Mouse (Mus musculus) embryonic facial prominence, embryonic 10.5 days (tissue): ENCODE results near the gene Notch1. TPM values are rescaled to one million over a fixed set of nuclear protein-coding genes. Genes with fewer than 3 reads are reported as not detected.

Experiments
- DNase-seq: peaks from one replicate; pipeline ENCODE4 v3.0.0-alpha.2; 2017; ENCODE audit warnings: low spot score
- H3K27ac ChIP-seq: fragments of 300-500 bp; sonication (generic); replicated peaks from 2 replicates; pipeline ENCODE4 v1.5.1; 2016; ENCODE audit warnings: mild to moderate bottlenecking
- H3K27me3 ChIP-seq: fragments of 300-500 bp; sonication (generic); replicated peaks from 2 replicates; pipeline ENCODE4 v1.6.1; 2016; ENCODE audit warnings: low read depth, mild to moderate bottlenecking; ENCODE audit not compliant: poor library complexity, severe bottlenecking
- H3K36me3 ChIP-seq: fragments of 300-500 bp; sonication (generic); replicated peaks from 2 replicates; pipeline ENCODE4 v1.6.1; 2016; ENCODE audit warnings: mild to moderate bottlenecking, moderate library complexity
- H3K4me1 ChIP-seq: fragments of 300-500 bp; sonication (generic); 2 replicates; pipeline ENCODE4 v1.6.1; 2016
- H3K4me3 ChIP-seq: fragments of 300-500 bp; sonication (generic); 2 replicates; pipeline ENCODE4 v1.5.1; 2016; ENCODE audit warnings: mild to moderate bottlenecking, moderate library complexity
- H3K9me3 ChIP-seq: fragments of 300-500 bp; sonication (generic); 2 replicates; pipeline ENCODE4 v1.6.1; 2016; ENCODE audit warnings: mild to moderate bottlenecking
- WGBS: fragments of 180-500 bp; shearing (Covaris S2); methylation state at CpG from one replicate; pipeline ENCODE4 v1.1.7; 2016; 5-methylcytosine and 5-hydroxymethylcytosine counted together
- polyA plus RNA-seq: library from polyadenylated mRNA; unstranded; fragments of >200 nt; fragmentation: Nextera tagmentation; extraction: Ambion mirVana; gene quantifications from 2 replicates; pipeline ENCODE4 v1.2.1, GENCODE M21; 2016

Notch1 gene
- polyA plus RNA-seq, 1 experiment from 2014 or later: 17.1 TPM

DNA sequence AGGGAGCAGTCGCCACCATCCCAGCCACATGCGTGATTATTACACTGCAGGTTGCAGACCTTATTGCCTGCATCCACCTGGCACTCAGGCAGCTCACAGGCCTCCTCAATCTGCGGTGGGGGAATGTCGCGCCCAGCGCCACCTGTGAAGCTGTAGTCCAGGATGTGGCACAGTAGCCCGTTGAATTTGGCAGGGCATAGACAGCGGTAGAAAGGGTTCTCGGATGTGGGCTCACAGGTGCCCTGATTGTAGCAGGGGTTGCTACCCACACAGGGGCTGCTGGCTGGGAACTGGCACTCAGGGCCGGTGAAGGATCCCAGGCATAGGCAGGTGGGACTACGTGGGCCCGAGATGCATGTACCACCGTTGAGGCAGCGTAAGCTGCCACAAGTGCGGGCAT lies 48.1 kb downstream of the Notch1 start:
- WGBS: 93% methylated on average over 15 of the region's 15 CpGs
- Histone ChIP-seq H3K9me3 (no peaks in the 10 kb centered on the region), H3K36me3 (peaks cover 100% of the 10 kb centered on the region), H3K27ac (no peak overlapping the region), H3K4me1 (0 out of 2 replicates have a peak, but pooled peaks cover 2% of the 10 kb centered on the region), H3K4me3 (no peak overlapping the region), H3K27me3 (no peaks in the 10 kb centered on the region)
- DNase-seq: no peak

DNA sequence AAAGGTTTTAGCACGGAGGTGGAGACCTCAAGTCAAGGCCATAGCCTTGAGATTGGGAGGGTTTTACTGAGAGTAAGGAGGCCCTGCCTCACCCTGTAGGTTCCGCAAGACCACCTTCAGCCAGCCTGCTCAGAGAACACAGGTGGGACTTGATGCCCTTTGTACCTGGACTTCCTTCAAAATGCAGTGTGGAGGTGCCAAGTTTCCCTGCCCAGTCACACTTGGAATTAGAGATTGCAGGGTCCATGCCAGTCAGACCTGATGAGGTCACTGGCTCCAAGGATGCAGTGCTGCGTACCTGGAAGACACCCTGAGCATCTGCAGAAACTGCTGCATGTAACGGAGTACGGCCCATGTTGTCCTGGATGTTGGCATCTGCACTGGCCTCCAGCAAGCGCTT lies 53.1 kb downstream of the Notch1 start:
- H3K4me3 ChIP-seq: no peak overlapping the region
- H3K27me3 ChIP-seq: no peaks in the 10 kb centered on the region
- H3K27ac ChIP-seq: no peak overlapping the region
- DNase-seq: no peak
- WGBS: 93% methylated on average over 6 of the region's 6 CpGs
- H3K36me3 ChIP-seq: peaks cover 98% of the 10 kb centered on the region
- peaks cover 26% of the 10 kb centered on the region for H3K4me1 ChIP-seq
- H3K9me3 ChIP-seq: no peaks in the 10 kb centered on the region

DNA sequence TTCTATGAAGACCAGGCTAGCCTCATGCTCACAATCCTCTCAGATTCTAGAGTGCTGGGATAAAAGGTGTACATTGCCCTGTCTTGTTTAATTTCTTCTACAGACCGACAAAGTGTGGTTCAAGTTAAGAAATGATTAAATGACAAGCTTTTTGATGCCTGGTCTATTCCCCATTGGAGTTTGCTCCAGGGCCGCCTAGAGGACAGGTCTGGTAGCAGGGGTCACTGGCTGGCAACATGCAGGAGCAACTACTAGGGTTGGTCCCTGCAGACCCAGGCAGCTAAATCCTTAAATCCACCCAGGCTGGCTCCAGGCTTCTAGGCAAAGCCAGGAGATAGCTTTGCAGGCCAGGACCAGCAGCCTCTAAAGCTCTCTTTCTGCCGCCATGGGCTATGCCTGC lies 53.5 kb downstream of the Notch1 start:
- 83% methylated on average over 3 of the region's 3 CpGs for WGBS
- H3K4me1 ChIP-seq: peaks cover 30% of the 10 kb centered on the region
- no peak for DNase-seq
- H3K36me3 ChIP-seq: peaks cover 98% of the 10 kb centered on the region
- H3K27me3 ChIP-seq: no peaks in the 10 kb centered on the region
- H3K4me3 ChIP-seq: no peak overlapping the region
- H3K9me3 ChIP-seq: no peaks in the 10 kb centered on the region
- no peak overlapping the region for H3K27ac ChIP-seq

DNA sequence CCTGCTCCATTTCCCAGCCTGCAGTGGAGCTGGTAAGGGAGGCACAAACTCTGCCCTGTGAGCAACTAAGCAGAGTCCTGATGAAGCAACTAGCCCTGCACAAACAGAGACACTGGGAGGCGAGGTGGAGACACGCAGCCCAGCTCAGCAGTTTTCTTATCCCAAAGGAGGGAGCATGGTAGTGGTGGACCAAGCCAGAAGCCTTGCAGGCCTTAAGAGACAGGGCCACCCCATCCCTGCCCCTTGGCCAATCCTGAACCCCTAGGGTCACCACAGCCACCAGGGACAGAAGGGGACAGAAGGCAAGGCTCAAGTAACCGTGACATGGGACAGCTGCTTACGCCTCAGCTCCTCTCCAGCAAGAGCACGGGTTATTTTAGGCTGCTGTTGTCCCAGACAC lies 54.8 kb downstream of the Notch1 start:
- DNase-seq: no peak
- Histone ChIP-seq H3K9me3 (no peaks in the 10 kb centered on the region), H3K36me3 (peaks cover 86% of the 10 kb centered on the region), H3K4me3 (no peak overlapping the region), H3K27ac (no peak overlapping the region), H3K27me3 (no peaks in the 10 kb centered on the region), H3K4me1 (peaks cover 32% of the 10 kb centered on the region)
- WGBS: 91% methylated on average over 5 of the region's 5 CpGs

- Histone ChIP-seq H3K36me3 (peaks cover 78% of the 10 kb centered on the region), H3K4me1 (peaks cover 32% of the 10 kb centered on the region), H3K27me3 (no peaks in the 10 kb centered on the region), H3K4me3 (no peak overlapping the region), H3K9me3 (no peaks in the 10 kb centered on the region), H3K27ac (no peak overlapping the region)
- 92% methylated on average over 13 of the region's 13 CpGs for WGBS
- no peak for DNase-seq
Measured at GRCm38 (mm10) chr2:26460837-26461236, 55.6 kb downstream of the Notch1 start.

DNA sequence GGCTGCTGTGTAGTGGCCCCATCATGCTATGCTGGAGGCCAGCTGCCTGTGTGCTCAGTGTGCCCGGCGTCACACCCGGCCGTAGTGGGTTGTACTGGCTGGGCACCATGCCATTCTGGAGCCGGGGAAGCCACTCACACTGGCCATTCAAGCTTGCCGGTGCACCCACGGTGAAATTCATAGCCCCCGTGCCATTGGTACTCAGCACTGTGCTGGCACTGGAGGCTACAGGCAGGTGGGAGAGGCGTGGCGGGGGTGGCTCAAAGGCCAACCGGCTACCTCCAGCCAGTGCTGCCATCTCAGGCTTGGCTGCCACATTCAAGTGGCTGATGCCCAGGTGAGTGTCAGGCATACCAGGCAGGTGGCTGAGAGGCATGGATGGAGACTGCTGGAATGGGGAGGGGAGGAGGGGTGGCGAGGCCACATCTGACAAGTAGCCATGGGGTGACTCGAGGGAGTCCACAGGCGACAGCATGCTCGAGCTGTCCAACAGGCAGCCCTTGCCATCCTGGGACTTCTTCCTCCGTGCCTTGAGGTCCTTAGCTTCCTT lies 56.3 kb downstream of the Notch1 start:
- no peaks in the 10 kb centered on the region for H3K27me3 ChIP-seq
- peaks cover 71% of the 10 kb centered on the region for H3K36me3 ChIP-seq
- H3K27ac ChIP-seq: peak overlapping the region; percentile 41
- H3K9me3 ChIP-seq: no peaks in the 10 kb centered on the region
- no peak for DNase-seq
- 92% methylated on average over 16 of the region's 16 CpGs for WGBS
- H3K4me1 ChIP-seq: peaks cover 30% of the 10 kb centered on the region
- no peak overlapping the region for H3K4me3 ChIP-seq

GRCm38 (mm10) chr2:26459478-26459877 lies 57.0 kb downstream of the Notch1 start:
- peak; percentile 64 for DNase-seq
- Histone ChIP-seq H3K9me3 (no peaks in the 10 kb centered on the region), H3K4me1 (peaks cover 30% of the 10 kb centered on the region), H3K27ac (peak overlapping the region; percentile 41), H3K4me3 (no peak overlapping the region), H3K36me3 (peaks cover 65% of the 10 kb centered on the region), H3K27me3 (no peaks in the 10 kb centered on the region)
- 28% methylated on average over 6 of the region's 6 CpGs for WGBS

DNA sequence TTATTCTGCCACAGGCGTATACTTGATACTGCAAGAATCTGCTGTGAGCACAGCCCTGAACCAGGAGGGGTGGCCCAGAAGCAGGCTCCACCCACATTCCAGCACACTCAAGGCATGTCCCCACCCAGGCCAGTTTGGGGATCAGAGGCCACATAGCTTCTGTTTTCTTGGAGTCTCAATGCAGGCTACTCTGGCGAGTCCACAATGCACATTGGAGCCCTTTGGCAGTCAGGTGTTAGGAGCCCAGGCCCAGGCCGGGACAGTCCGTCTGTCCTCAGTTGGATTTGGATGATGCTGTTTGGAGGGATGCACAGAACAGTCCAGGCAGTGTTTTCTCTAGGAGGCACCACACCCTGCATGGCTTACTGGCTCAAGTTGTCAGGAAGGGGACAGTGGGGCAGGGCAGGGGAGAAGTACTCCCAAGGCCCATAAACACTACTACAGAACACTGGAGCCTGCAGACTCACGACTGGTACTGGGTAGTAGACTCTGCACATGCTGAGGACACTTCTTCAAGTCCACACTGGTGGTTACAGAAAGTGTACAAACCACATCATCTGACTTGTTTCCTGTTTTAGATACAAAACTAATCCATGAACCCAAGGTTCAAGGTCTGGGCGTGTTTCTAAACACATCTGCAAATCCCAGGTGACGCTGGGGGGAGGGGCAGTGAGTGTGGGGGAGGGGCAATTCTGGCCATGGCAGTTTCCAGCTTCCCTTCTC lies 57.9 kb downstream of the Notch1 start:
- 28% methylated on average over 7 of the region's 7 CpGs for WGBS
- no peak overlapping the region for H3K4me3 ChIP-seq
- peak; percentile 68 for DNase-seq
- H3K9me3 ChIP-seq: no peaks in the 10 kb centered on the region
- H3K36me3 ChIP-seq: peaks cover 55% of the 10 kb centered on the region
- peaks cover 30% of the 10 kb centered on the region for H3K4me1 ChIP-seq
- no peaks in the 10 kb centered on the region for H3K27me3 ChIP-seq
- H3K27ac ChIP-seq: peak overlapping the region; percentile 77

DNA sequence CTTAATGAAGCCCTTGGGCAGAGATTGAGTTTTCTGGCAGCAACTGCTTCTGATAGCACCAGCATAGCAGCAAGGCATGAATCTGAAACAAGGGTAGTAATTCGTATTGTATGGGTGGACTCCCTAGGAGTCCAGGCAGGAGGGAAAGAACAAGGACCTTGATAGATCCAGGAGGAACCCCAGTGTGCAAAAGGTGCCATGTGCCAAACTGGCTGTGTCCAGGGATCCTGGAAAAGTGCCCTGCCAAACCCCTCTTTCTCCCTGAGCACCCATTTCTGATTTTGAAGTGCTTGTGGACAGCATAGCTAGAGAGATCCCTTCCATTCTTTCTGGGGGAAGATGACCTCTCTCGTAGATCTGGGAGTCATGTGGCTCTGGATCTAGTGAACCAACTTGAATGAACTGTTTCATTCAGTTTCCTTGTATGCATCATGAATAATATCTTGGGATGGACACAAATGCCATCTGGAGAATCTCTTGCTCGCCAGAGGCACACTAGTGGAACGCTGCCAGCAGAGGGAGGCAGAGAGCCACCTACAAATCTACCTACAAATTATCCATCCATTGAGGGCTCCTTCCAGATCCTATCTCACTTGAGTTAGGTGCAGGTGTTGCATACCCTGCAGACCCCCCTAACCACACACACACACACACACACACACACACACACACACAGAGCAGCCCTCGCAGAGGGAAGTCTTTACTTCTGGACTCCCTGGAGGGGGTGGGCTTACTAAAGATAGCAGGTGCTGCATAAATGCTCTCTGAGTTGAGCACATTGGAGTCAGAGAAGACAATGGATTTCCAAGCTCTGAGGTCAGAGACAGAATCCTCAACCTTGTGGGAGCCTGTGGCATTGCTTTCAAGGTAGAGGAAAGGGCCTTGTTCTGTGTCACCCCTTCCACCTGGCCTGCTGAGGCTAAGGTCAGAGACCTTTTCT lies 67.1 kb downstream of the Notch1 start:
- no peak overlapping the region for H3K27ac ChIP-seq
- no peaks in the 10 kb centered on the region for H3K9me3 ChIP-seq
- 22% methylated on average over 5 of the region's 5 CpGs for WGBS
- peaks cover 29% of the 10 kb centered on the region for H3K4me1 ChIP-seq
- peak; percentile 83 for DNase-seq
- H3K27me3 ChIP-seq: no peaks in the 10 kb centered on the region
- no peak overlapping the region for H3K4me3 ChIP-seq
- no peaks in the 10 kb centered on the region for H3K36me3 ChIP-seq

- H3K27me3 ChIP-seq: no peaks in the 10 kb centered on the region
- H3K9me3 ChIP-seq: no peaks in the 10 kb centered on the region
- H3K27ac ChIP-seq: peak overlapping the region; percentile 30; the same call in 1 of the 2 replicates
- 0 out of 2 replicates have a peak overlapping the region, but pooled peaks have one; percentile 21 for H3K4me3 ChIP-seq
- no peaks in the 10 kb centered on the region for H3K36me3 ChIP-seq
- H3K4me1 ChIP-seq: peaks cover 44% of the 10 kb centered on the region
- DNase-seq: no peak
- 78% methylated on average over 1 of the region's 1 CpGs for whole genome bisulfite sequencing
Measured at GRCm38 (mm10) chr2:26447451-26447850, 69.0 kb downstream of the Notch1 start.

DNA sequence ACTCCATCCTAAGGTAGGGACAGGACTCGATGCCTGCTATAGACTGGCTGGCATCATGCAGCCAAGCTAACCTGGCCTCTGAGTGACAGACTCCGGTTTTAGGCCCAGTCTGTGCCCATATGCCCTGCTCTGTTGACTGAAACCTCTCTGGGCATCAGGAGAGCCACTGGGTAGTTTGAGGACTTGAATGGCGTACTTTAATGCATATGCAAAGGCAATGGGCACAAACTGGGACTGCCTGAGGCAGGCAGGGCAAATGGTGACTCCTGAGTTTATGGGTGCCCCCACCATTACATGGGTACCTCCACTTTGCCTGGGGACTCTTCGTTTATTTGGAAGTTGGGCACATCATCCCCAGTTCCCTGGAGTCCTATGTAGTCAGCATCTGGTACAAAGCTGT lies 69.8 kb downstream of the Notch1 start:
- Histone ChIP-seq H3K27me3 (no peaks in the 10 kb centered on the region), H3K4me1 (peaks cover 44% of the 10 kb centered on the region), H3K36me3 (peaks cover 4% of the 10 kb centered on the region), H3K9me3 (no peaks in the 10 kb centered on the region), H3K4me3 (peak overlapping the region; percentile 92), H3K27ac (peak overlapping the region; percentile 89)
- 81% methylated on average over 4 of the region's 4 CpGs for WGBS
- no peak for DNase-seq

- Histone ChIP-seq H3K27me3 (no peaks in the 10 kb centered on the region), H3K4me1 (peaks cover 44% of the 10 kb centered on the region), H3K9me3 (no peaks in the 10 kb centered on the region), H3K27ac (peak overlapping the region; percentile 89), H3K36me3 (peaks cover 12% of the 10 kb centered on the region), H3K4me3 (peak overlapping the region; percentile 92)
- under 1% methylated on average over 44 of the region's 44 CpGs for WGBS
- peak; percentile 94 for DNase-seq
Measured at GRCm38 (mm10) chr2:26445666-26446445, 70.6 kb downstream of the Notch1 start.
